Mouse (Mus musculus): ENCODE data around the gene Spg20.

- TF ChIP-seq POLR2A (IDR thresholded peaks at IDR 0.05; ENCODE audit: insufficient read length, low read depth) (no peak), E2F4 (IDR thresholded peaks at IDR 0.05; ENCODE audit: insufficient read depth) (no peak), TCF12 (IDR thresholded peaks at IDR 0.05; ENCODE audit: insufficient read depth, poor library complexity, severe bottlenecking) (no peak), MAX (IDR thresholded peaks at IDR 0.05; ENCODE audit: low read depth) (no peak), CEBPB (IDR thresholded peaks at IDR 0.05; ENCODE audit: insufficient read depth, poor library complexity, severe bottlenecking) (no peak)
Observed at GRCm38 (mm10) chr3:55115989-55116388, 4.1 kb downstream of the Spg20 start.

Measured in myocyte (in vitro differentiated cells).